Mouse (Mus musculus) heart, postnatal 4 days (tissue): ENCODE measurements around the gene Luc7l. TPM values are rescaled to one million over a fixed set of nuclear protein-coding genes. Genes with fewer than 3 reads are reported as not detected.
A peak's percentile ranks its signal among the peaks of the same experiment; 100 is the strongest.

ENCODE experiments used
- DNase-seq: peaks from one replicate; pipeline ENCODE4 v3.0.0; 2021
- total RNA-seq, 2 experiments: library from RNA; stranded (reverse); gene quantifications; 2 replicates each; pipeline ENCODE4 v1.2.3; 2021

Gene Luc7l
- total RNA-seq = 10 to 100 TPM; 34.7 to 36.4 TPM

DNA sequence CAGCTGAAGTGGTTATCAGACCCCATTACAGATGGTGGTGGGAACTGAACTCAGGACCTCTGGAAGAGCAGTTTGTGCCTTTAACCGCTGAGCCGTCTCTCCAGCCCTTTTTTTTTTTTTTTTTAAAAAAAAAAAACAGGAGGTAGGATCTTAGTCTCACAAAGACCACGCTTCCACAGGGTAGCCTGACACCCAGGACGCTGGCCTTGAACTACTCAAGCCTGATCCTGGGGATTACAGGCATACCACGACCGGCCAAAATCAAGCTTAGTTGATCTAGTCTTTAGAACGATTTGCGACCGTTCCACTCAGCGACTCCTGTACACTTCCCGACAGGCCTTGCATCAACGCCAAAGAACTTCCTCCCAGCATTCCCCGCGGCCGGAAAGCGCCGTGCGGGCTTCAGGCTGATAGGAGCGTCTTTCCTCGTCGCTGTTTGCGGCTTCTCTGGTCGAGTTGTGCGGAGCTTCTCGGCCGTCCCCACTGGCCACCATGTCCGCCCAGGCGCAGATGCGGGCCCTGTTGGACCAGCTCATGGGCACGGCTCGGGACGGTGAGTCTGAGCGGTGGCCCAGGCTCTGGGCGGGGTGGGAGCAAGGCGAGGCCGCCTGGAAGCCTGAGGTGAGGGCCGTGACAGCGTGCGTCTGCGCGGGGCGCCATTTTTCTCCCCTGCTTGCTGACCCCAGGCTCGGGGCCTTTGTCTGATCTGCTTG lies at the start of gene Luc7l:
Gene Luc7l (plus strand): TSS at position 358 of the 713 bp plus-strand sequence.
- DNase-seq = peak; percentile 94

DNA sequence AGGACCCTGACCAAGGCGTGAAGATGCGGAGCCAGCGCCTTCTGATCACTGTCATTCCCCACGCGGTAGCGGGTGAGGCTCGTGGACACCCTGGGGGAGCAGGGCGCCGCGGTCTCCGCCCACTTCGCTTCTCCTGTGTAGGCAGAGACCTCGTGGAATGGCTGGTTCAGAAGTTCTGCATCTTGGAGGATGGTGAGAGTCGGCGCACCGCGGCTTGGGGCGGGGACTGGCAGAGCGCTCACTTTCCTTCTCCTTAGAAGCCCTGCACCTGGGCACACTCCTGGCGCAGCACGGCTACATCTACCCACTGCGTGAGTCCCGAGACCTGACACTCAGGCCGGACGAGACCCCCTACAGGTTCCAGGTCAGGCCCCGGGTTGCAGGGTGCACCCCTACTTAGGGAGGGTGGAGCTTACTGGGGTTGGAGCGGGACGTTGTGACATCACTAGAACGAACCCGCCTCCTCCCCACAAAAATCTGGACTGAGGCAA lies 49.3 kb upstream of the Luc7l start:
- no peak for DNase-seq

DNA sequence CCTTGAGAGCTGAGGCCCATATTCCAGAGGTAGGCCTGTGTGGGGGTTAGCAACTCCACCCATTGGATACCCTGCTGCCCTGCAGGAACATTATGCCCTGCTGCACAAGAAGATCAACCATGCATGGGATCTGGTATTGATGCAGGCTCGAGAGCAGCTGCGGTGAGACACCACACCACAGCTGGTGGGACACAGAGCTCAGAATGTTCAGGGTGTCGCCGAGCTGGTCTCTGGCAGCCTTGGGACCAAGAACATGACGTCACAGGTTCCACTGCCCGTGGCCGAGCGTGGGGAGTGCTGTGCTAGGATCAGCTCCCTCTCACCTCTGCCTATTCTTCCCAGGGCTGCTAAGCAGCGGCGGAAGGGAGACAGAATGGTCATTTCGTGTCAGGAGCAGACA lies 47.9 kb upstream of the Luc7l start:
- DNase-seq = no peak

DNA sequence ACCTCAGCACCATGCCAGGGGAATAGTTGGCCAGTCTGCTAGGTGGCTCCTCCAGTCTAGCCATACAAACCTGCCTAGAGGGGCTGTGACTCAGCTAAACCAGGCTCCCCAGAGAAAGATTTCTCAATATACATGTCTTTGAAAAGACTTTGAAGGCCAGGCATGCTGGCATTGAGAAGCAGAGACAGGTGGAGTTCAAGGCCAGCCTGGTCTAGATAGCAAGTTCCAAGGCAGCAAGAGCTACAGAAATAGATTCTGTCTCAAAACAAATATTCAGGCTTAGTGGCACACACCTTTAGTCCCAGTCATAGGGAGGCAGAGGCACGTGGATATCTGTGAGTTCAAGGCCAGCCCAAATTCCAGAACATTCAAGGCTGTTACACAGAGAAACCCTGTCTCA lies 46.3 kb upstream of the Luc7l start:
- DNase-seq = no peak

DNA sequence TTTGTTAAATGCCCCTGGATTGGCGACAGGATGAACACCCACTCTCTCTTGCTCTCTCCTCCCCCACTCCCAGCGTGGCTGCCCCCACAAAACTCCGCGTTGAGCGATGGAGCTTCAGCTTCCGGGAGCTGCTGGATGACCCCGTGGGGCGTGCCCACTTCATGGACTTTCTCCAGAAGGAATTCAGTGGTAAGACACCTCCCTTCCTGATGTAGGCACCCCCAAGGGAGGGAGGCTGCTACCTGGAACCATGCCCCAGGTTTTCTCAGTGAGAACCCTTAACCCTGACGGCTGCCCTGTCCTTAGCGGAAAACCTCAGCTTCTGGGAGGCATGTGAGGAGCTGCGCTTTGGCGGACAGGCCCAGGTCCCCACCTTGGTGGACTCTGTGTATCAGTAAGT lies 45.0 kb upstream of the Luc7l start, which contains the start of gene Arhgdig:
Gene Arhgdig (minus strand): TSS at position 101 of the 400 bp plus-strand sequence.
- no peak for DNase-seq

DNA sequence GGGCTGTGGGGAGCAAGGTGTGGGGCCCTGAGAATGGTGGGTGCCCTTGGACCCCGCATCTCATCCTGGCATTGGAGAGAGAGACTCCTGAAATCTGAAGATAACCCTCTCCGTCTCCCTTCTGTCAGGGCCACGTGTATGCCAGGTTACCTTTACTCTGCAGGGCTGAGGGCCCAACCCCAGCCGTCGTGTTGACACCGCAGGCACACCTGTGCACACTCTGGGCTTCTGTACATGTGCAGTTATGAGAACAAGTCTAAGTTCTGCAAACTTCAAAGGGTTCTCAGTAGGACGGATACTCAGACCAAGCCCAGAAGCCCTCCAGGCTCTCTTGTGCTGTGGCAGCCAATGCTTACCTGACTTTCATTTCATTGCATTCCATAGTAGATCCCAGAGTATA lies 40.5 kb upstream of the Luc7l start:
- DNase-seq = no peak

DNA sequence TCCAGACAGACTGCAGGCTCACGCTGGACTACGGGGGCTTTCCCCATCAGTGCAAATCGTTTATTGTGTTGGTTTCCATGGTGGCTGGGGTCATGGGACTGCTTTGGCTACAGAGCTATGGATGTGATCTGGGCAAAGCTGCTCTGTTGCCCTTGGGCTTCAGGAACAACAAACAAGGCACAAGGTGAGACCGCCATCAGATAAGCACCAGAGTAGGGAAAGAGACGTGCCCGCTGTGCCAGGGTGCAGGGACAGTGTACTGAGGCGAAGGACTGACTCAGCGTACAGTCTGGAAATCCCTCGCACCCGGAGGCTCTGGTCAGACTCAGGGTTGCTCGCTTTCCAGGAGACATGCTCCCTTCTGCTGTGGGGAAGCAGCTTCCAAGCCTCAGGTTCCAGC lies 40.0 kb upstream of the Luc7l start:
- DNase-seq = no peak

DNA sequence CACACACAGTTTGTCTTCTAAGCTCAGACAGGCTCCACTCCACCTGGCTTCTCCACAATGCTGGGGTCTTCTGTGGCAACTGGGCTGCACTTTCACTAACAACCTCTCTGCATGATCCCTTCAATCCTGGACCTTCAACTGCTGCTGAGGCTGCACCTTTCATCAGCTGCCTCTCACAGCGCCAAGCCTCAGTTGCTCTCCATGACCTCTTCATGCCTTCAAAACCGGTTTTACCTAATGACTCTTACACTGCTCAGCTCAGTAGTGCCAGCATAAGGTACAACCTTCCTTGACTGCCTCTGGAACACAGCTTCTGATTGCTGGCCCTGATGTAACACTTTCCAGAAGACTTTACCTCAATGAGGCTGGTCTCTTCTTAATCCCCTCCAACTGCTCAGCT lies 31.2 kb upstream of the Luc7l start:
- DNase-seq = no peak

DNA sequence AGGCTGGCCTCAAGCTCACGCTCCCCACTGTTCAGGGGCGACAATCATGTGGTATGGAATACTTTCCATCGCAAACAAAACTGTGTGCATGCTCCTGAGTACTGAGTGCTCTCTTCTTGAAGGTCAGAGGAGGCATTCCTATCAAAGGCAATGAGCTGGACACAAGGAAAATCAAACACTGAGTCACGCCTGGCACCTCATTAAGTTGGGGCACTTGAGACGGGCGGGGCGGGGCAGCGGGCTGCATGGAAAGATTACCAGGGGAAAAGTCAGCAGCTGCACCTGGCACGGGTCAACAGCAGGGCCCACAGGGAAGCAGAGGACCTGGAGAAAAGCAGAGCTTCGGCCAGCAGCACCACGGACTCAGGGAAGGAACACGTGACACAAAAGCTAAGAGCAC lies 27.5 kb upstream of the Luc7l start:
- no peak for DNase-seq

DNA sequence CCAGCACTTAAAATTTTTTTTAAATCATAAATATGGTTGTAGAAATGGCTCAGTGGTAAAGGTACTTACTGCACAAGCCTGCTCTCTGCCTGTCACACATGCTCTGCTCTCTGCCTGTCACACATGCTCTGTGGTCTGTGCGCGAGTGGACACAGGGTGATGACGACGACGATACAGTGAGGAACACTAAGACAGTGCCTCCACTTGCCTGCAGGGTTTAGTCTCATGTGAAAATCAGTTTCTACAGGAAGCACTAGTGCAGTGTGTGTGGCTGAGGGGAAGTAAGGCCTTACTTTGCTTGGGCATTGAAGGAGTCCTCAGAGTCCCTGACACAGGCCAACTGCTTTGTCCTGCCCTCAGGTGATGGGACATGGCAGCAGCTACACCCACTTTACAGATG lies 22.9 kb upstream of the Luc7l start:
- no peak for DNase-seq

DNA sequence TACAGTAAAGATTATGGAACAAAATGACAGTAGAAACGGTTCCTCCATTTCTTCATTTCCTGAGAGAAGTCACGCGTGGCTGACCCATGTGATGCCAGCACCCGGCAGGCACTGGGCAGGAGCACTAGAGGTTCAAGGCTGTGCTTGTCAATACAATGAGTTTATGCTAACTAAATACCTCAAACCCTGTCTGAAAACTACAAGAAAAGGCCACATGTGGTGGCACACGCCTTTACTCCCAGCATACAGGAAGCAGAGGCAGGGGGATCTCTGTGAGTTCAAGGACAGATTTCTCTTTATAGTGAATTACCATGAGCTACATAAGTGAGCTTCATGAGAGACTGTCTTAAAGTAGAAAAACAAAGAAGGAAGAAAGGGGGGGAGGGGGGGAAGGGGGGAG lies 21.5 kb upstream of the Luc7l start:
- no peak for DNase-seq

DNA sequence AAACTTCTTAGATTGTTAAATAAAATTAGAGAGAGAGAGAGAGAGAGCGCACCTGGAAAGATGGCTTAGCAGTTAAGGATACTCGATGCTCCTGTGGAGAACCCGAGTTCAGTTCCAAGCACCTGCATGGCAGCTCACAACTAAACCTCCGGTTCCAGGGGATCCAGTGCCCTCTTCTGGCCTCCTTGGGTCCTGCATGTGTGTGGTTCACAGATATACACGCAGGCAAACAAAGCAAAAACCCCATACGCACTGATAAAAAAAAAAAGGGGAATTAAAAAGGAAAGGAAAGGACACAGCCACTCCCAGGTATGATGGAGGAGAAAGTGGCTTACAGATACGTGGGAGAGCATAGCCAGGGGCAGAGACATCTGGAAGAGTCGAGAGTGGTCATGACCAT lies 19.8 kb upstream of the Luc7l start:
- no peak for DNase-seq

DNA sequence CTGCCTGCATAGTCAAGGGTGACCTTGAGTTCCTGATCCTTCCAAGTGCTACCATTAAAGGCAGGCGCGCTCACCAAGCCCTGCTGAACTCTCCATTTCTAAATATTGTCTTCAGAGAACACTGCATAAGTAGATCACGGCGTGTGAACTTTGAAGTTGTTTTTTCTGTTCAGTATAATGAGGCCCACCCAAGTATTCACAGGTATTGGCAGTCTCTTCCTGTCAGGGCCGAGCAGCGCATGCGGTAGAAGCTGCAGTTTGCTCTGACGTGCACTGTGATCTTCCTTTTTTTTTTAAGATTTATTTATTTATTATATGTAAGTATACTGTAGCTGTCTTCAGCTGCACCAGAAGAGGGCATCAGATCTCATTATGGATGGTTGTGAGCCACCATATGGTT lies 18.3 kb upstream of the Luc7l start:
- no peak for DNase-seq

DNA sequence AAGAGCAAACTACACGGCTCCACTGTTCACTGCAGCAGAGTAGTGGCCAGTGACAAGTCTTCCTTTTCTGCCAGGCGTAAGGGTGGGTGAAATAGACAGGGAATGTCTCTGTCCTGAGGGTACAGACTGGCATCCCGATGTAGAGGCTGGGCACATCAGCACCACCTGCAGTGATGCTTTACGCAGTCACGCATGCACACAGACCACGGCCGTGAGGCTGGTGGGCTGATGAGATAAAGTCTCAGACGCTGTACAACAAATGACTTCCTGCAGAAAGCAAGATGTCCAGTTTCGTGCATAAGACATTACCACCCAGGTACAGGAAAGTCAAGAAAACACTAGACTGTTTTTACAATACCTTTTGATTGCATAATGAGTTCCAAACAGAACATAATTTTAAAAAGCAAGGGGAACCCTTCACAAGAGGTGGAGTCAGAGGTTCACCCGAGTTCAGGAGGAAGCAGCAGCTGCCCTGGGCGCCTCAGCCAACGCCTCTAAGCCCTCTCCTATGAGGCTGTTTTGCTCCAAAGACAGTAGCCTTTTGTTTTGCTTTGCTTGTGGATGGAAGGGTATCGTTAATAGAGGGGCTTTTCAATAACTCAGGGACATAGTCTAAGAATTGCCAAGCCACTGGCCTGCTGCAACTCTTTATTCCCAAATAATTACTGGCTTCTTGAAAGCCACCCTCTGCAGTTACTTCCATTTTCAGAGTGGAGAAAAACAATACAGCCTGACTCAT lies 17.4 kb upstream of the Luc7l start:
- no peak for DNase-seq

DNA sequence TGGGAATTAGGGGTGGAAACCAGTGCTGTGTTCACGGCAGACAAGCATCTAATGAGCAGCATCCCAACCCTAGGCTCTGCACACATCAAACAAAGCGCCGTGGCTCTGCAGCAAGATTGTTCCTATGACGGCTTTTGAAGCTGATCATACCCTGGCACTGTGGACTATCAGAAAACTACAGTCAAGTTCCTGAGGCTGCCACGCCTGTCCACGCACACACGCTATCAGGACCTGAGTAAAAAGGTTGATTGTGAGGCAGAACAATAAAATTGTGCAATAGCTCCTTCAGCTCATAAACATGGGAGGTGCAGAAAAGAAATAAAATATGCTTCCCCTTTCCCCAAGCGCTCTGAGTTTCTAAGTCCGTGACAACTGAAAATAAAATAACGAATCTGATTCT lies 15.0 kb upstream of the Luc7l start:
- DNase-seq = no peak

DNA sequence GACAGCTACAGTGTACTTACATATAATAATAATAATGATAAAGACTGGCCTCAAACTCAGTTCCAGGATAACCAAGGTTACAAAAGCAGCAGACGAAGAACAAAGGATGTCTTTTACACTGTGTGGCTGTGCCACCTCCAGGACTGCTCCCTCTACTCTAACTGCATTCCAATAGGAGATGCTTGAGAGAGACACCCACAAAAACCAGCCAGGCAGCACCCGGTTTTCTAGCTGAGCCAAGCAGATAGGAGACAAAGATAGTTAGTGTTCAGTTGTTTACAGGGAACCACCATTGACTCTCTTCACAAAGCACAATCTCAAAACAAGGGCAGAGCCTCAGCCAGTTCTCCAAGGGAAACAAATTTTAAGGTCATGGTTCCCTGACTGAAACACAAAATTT lies 13.1 kb upstream of the Luc7l start:
- DNase-seq = no peak

DNA sequence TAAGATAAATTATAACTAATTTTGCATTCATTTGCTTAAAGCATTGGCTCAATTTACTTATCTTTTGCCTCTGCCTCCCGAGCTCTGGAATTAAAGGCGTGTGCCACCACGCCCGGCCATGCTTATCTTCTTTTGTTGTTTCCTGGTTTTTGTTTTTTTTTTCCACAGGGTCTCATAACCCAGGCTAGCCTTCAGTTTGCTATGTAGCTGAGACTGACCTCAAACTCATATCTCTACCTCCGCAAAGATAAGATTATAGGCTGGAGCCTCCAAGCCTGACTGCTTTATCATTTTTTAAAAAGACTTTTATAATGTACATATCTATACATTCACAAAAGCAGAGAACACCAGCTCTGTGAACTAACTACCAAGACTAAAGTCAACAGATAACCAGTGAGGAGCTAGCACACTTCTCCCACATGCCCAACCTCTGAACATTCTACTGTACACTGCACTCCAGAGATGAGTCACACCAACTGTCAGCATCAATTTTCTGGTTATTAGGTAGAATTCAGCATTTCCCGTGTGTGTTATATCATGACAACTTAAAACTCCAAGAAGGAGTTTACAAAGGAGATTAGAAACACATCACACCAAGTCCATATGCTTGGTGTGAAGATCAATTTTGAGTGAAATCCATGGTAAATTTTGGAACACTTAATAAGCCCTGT lies 12.4 kb upstream of the Luc7l start:
- DNase-seq = no peak

DNA sequence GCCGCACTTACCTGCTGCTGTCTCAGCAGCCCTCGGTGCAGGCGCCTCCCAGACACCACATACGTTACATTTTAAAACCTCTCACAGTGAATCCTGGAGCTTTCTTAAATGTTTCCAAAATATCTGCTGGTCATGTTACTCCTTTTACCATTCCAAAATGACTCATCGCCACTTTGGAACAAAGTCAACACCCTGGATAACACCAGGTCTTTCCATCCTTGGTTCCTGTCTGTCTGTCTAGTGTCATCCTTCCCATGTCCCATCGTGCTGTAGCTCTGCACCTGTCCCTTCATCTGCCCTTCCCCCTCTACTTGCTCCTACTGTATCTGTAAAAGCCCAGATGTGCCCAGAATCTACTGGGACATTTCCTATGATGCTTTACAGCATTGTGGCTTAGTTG lies 11.7 kb upstream of the Luc7l start:
- DNase-seq = no peak

DNA sequence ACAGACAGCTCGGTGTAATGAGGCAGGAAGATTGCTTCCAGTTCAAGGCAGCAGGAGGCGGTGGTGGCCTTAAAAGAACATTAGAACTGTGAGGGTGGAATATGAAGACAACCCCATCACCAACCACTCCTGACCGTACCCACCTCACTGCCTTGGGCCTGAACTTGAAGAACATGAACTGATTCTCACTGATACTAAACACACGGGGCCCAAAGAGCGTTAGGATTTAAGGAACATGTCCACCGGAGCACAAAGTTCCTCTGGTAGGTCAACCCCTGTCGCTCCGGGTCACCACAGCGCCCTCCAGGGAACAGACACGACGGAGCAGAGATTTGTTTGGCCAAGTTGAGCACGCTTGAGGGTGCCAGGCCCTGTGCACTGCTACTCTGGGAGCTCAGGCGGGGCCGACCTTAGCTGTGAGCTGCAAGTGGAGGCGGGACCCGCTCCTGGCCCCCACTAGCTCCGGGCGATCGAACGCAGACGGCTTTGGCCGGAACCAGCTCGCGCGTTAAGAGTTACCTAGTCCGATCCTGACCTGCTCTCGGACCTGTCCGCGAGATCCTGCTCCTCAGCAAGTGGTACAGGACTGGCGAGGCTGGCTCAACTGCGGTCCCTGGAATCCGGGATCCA lies 9.1 kb upstream of the Luc7l start:
- DNase-seq = peak; percentile 77

DNA sequence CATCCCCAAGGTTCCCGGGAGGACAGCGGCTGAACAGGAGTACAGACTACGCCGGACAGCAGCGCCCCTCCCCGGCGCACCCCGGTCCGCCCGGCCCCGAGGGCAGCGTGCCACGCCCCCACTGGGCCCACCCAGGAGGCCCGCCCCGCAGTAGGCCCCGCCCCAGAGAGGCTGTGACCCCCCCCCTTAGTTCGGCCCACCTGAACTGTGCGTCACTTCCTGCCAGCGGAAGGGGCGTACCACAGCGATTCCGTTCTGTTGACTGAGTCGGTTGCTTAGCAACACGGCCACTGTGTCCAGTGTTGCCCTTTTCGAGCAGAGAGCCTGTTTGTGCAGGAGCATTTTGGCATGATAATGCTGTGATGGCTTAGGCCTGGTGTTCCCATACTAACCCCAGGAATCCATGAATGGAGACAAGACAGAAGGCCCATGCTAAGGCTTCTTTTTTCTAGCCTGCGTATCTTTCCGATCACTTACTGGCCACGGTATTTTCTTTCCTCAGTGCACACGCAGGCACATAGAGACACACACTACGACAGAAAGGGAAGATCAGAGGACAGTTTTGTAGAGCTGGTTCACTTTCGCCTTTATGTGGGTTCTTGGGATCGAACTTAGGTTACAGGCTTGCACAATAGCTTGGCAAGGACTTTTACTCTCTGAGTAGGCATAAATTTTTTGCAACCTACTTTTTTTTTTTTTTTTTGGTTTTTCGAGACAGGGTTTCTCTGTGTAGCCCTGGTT lies 8.4 kb upstream of the Luc7l start, which contains the start of gene Fam234a:
Gene Fam234a (minus strand): TSS at position 142 of the 741 bp plus-strand sequence.
- peak; percentile 96 for DNase-seq

DNA sequence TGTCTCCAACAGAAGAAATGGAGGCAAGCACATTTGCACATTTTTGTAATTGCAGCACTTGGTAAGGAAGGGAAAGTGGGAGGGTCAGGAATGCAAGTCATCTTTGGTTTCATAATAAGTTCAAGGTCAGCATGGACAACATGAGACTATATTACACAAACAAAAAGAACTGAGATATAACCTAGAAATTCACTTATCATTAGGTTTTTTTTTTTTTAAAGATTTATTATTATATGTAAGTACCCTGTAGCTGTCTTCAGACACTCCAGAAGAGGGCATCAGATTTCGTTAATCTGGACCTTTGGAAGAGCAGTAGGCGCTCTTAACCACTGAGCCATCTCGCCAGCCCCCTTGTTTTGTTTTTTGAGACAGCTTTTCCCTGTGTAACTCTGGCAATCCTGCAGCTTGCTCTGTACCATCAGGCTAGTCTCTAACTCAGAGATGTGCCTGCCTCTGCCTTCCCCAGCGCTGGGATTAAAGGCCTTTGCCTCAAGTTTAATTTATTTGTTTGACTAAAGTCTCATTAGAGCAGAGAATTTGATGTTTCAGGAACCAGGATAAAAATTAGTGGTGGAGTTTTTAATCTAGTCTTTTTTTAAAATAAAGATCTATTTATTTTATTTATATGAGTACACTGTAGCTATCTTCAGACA lies 684 bp upstream of the Luc7l start:
- no peak for DNase-seq

DNA sequence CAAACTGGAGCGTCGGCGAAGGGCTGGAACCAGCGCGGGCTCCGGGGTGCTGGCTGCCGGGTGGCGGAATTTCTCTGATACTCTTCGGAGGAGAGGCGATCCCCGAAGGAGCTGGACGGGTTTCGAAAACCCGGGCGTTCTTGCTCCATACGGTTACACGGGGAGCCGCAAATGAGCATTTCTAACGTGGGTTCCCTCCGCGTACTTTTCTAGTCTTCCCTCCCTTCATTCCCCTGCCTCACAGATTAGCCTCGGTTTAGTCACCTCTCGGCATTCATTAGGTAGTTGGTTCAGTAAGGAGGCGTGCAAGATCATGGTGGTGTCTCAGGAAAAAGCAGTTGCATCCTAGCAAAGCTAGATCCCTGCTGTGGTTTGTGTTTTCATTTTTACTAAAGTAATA lies 703 bp downstream of the Luc7l start:
- no peak for DNase-seq
